Mouse (Mus musculus) CH12.LX (cell line): ENCODE results near the gene Tcf25.

Source experiments
- CHD2 ChIP-seq: IDR thresholded peaks from 2 replicates; pipeline ENCODE4 v1.6.1; 2011; ENCODE audit warnings: low read length, improper control_type of control experiment
- MAX ChIP-seq: IDR thresholded peaks from 2 replicates; pipeline ENCODE4 v1.6.1; 2011; ENCODE audit warnings: low read length, improper control_type of control experiment

- TF ChIP-seq CHD2, result no peak
- no peak for TF ChIP-seq MAX
Observed at GRCm38 (mm10) chr8:123410049-123410587, 36.6 kb downstream of the Tcf25 start.
